Mouse (Mus musculus): Measurements from ENCODE around the gene Dnah8.
A peak's percentile ranks its signal among the peaks of the same experiment; 100 is the strongest.

Gene Dnah8

GRCm38 (mm10) chr17:30880391-30880790, 256.2 kb downstream of the Dnah8 start:
- DNase-seq (ENCODE audit: low spot score) = no peak

GRCm38 (mm10) chr17:30881001-30881400, 256.8 kb downstream of the Dnah8 start:
- DNase-seq (ENCODE audit: low spot score) = no peak

DNA sequence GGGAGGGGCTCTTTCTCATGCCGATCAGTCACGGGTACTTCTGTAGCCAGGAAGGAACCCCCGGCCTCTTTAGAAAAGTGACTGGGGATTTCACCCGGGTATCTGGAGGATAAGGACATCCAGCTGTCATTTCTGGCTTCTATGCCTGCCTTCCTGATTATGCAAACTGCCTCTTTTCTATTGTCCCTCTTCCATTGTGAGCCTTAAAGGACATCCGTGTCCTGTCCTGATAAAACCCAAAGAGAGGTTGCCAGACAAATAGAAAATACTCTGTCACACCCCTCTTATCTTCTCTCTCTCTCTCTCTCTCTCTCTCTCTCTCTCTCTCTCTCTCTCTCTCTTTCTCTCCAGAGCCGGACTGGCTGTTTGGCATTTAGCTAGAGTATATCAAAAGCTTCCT, 258.1 kb downstream of the Dnah8 start:
- no peak for DNase-seq (ENCODE audit: low spot score)

- DNase-seq (ENCODE audit: low spot score) = no peak
Measured at GRCm38 (mm10) chr17:30883534-30883933, 259.4 kb downstream of the Dnah8 start.

DNA sequence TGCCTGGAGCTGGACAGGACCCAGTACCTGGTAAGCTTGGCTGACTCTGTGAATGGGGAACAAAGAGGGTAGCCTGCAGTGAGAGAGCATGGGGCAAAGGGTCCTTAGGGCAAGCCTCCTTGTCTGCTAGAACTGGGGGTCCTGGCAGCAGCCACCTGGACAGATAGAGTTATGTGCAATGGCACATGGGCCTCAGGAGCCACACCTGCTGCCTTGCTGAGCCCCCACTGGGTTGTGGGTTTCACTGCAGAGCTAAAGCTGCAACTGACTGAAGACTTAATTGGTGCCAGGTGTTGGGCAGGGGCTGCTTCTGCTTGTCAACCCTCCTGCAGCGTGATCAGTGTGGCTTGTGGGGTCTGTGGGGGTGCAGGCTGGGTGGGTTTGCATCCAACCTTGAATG, 267.9 kb downstream of the Dnah8 start:
- DNase-seq (ENCODE audit: low spot score) = no peak

DNA sequence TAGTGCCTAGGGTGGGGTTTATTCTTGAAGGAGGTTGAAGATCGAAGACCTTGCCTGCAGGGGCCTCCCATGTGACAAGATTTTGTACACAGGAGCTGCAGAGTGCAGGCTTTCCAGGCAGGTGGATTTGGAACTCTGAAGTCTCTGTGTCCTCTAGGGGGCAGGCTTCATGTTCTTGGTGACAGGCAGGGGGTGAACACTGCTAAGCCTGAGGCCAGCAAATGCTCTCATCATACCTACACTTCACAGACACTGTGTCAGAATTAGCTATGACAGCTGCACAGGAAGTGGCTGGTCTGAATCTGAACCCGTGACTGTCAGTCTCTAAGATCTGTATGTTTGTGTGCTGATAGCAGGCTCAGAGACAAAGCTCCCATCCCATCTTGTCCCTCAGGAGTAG, 268.6 kb downstream of the Dnah8 start:
- no peak for DNase-seq (ENCODE audit: low spot score)

DNA sequence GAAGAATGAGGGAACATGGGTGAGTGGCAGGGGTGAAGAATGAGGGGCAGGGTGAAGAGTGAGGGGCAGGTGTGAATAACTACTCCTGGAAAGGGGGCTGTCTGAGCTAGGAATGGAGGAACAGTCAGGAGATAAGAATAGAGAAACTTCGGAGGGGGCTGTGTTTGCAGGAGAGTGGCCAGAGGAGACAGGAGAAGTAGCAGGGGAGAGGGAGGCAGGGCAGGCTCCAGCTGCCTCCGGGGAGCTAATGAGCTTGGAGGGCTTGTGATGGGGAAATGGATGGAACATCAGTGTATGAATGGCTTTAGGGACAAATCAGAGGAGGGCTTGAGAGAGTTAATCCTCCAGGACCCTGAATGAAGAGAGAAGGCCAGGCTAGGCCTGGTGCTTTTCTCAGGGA, 272.9 kb downstream of the Dnah8 start:
- no peak for DNase-seq (ENCODE audit: low spot score)

GRCm38 (mm10) chr17:30901627-30902026, 277.5 kb downstream of the Dnah8 start, which contains the start of gene Glp1r:
Gene Glp1r (plus strand): TSS chr17:30901817.
- DNase-seq (ENCODE audit: low spot score) = no peak

GRCm38 (mm10) chr17:30904096-30904495, 279.9 kb downstream of the Dnah8 start:
- DNase-seq (ENCODE audit: low spot score) = no peak

GRCm38 (mm10) chr17:30907577-30907976, 283.4 kb downstream of the Dnah8 start:
- DNase-seq (ENCODE audit: low spot score) = no peak

GRCm38 (mm10) chr17:30910866-30911731, 286.9 kb downstream of the Dnah8 start:
- peak; percentile 44 for DNase-seq (ENCODE audit: low spot score)

DNA sequence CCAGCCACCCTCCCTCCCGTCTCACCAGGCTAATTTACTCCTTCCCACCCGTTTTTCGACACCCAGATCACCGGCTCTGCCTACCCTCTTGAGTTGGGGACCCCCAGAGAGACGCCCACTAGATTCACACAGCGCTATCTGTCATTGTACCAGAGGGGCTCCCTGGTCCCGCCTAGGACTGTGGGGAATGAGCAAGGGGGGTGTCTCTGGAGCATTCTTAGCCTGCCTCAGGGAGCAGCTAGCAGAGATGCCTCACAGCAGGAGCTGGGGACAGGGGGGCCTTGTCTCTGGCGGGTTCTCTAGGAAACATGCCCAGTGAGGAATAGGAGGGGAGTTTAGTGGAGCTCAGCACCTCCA, 287.6 kb downstream of the Dnah8 start:
- DNase-seq (ENCODE audit: low spot score) = no peak

DNA sequence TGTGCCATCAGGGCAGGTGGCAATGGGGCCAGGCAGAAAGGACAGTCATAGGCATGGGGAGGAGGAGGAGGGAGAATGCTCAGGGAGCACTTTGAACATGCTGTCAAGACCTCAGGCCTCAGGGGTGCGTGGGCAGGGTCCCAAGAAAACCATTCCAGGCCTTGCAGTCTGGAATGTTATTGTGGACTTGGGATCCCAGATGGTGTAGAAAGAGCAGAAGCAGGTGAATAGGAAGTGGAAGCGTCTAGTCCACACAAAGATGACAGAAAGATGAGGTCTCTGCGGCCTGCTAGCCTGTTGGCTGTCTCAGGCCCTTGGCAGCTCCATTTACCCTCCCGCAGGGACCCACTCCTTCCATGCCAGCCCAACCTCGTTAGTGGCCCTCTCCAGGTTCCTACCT, 288.4 kb downstream of the Dnah8 start:
- DNase-seq (ENCODE audit: low spot score) = no peak

DNA sequence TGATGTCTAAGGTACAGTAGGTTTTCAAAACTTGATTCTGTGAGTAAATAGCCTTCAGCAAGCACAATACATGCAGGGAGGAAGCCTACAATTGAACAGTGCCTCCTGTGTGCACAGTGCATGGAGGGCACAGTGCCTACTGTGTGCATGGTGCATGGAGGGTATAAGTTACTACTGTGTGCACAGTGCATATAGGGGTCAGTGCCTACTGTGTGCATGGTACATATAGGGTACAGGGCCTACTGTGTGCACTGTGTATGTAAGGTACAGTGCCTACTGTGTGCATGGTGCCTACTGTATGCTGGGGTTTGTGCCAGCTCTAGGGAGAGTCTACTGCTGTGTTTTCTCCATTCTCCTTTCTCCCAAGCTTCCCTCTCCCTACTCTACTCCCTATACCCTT, 290.1 kb downstream of the Dnah8 start:
- DNase-seq (ENCODE audit: low spot score) = no peak

- no peak for DNase-seq (ENCODE audit: low spot score)
Measured at GRCm38 (mm10) chr17:30923566-30923965, 299.4 kb downstream of the Dnah8 start.

Measured in urinary bladder, postnatal 14 days (tissue).